Mouse (Mus musculus): ENCODE data around the gene Ncapd3.

- TF ChIP-seq POLR2A (IDR thresholded peaks at IDR 0.05; ENCODE audit: borderline replicate concordance, extremely low read depth, insufficient read depth, insufficient read length, poor library complexity, severe bottlenecking) = no peak
- no peak for TF ChIP-seq CTCF (IDR thresholded peaks at IDR 0.05; ENCODE audit: borderline replicate concordance, extremely low read depth, insufficient read depth, insufficient read length)
Observed at GRCm38 (mm10) chr9:26993118-26993517, 36.9 kb upstream of the Ncapd3 start.

Data from brain, embryonic 14.5 days (tissue).